Mouse (Mus musculus): Measurements from ENCODE around the gene Rftn1. TPM values are rescaled to one million over a fixed set of nuclear protein-coding genes. Genes with fewer than 3 reads are reported as not detected.
"Not testable (repeated sequence)": the region's sequence is repeated elsewhere in the genome, so short reads cannot be mapped to it uniquely, and the experiment has no call there.

Gene Rftn1
- total RNA-seq, 2 experiments from 2014 or later, result 11.4 to 16.9 TPM

DNA sequence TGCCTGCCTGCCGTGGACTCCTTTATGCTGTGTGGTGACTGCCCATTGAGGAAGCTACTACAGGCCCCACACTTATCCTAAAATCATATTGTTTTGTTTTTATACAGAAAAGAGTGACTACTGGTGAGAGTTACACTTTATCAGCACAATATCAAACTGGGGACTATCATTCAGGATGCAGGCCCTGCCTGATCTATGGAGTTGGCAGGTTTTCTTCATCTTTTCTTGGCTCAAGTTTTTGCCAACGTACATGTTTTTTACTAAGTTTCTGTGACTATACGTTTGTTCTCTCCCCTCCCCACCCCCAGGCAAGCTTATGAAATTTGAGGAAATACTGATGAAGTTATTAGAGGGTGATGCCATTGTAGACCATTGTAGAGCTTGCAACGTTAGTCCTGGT is 27.5 kb upstream of the Rftn1 start:
- no peak for DNase-seq
- intact Hi-C loops (cut with DNase I), result no loop called here
- no peak overlapping the region for H3K27ac ChIP-seq
- no peak overlapping the region for H3K4me3 ChIP-seq
- TF ChIP-seq CTCF (IDR thresholded peaks at IDR 0.05), result no peak

- no peak overlapping the region for H3K4me3 ChIP-seq
- no peak overlapping the region for H3K27ac ChIP-seq
- TF ChIP-seq CTCF (IDR thresholded peaks at IDR 0.05), result no peak
- no peak for DNase-seq
- intact Hi-C loops (cut with DNase I), result no loop called here
These were observed 24.6 kb upstream of the Rftn1 start for GRCm38 (mm10) chr17:50215104-50215503.

- no peak for TF ChIP-seq CTCF (IDR thresholded peaks at IDR 0.05)
- H3K4me3 ChIP-seq, result no peak overlapping the region
- no peak overlapping the region for H3K27ac ChIP-seq
- intact Hi-C loops (cut with DNase I), result no loop called here
- DNase-seq, result peak; percentile 9
These were observed 22.6 kb upstream of the Rftn1 start for GRCm38 (mm10) chr17:50213117-50213516.

- no peak overlapping the region for H3K4me3 ChIP-seq
- H3K27ac ChIP-seq, result no peak overlapping the region
- no peak for TF ChIP-seq CTCF (IDR thresholded peaks at IDR 0.05)
- DNase-seq, result no peak
- intact Hi-C loops (cut with DNase I), result no loop called here
These were observed 21.3 kb upstream of the Rftn1 start for GRCm38 (mm10) chr17:50211816-50212215.

GRCm38 (mm10) chr17:50209831-50210230 is 19.4 kb upstream of the Rftn1 start:
- no peak for DNase-seq
- TF ChIP-seq CTCF (IDR thresholded peaks at IDR 0.05), result no peak
- Histone ChIP-seq H3K27ac (no peak overlapping the region), H3K4me3 (no peak overlapping the region)
- intact Hi-C loops (cut with DNase I), result no loop called here

DNA sequence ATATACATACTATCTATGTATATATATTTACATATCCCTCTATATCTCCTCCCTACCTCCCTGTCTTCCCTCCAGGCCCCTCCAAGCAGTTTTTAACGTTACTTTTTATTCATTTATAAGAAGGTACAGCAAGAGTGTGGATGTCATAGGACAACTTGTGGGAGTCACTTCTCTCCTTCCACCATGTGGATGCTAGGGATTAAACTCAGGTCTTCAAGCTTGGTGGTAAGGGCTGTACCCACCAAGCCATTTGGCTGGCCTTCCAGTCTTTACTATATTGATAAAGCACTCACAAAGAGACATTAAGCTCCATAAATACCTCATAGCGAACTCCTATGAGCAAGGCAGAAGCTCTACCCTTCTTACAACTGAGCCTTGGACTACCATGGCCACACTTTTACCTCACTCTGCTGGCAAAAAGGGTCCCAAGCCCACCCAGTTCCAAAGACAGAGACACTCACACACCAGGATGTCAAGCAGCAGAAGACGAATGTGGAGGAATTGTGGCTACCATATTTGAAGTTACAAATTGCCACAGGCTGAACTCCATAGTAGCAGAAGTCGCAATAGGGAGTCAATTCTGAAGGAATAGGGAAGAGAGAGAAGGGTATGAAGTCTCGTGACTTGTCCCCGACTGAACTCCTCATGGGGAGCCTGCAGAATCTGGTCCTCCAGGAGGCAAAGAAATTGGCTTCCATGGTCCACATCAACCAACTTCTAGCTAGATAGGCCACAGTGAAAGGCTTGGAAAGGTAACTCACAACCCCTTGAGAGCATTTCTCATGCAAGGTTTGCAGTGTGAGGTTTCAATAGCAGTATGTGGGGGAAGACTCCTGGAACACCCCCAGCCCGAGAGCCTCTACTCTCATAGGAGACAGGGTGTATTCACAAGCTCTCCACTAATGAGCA is 17.9 kb upstream of the Rftn1 start:
- no peak for DNase-seq
- Histone ChIP-seq H3K4me3 (no peak overlapping the region), H3K27ac (no peak overlapping the region)
- TF ChIP-seq CTCF (IDR thresholded peaks at IDR 0.05), result no peak
- intact Hi-C loops (cut with DNase I), result no loop called here

DNA sequence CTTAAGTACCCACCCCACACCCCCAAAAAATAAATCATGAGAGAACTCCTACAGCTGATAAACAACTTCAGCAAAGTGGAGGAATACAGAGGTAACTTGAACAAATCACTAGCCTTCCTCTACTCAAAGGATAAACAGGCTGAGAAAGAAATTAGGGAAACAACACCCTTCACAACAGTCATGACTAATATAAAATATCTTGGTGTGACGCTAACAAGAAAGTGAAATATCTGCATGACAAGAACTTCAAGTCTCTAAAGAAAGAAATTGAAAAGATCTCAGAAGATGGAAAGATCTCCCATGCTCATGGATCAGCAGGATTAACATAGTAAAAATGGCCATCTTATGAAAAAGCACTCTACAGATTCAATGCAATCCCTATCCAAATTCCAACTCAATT is 15.8 kb upstream of the Rftn1 start:
- not testable (repeated sequence) for H3K4me3 ChIP-seq

GRCm38 (mm10) chr17:50205840-50206239 is 15.4 kb upstream of the Rftn1 start:
- H3K4me3 ChIP-seq; DNase-seq; intact Hi-C loops (cut with DNase I); H3K27ac ChIP-seq: not testable (repeated sequence)

More for the DNA sequence above, 15.8 kb upstream of the Rftn1 start:
- DNase-seq; intact Hi-C loops (cut with DNase I); H3K27ac ChIP-seq: not testable (repeated sequence)

DNA sequence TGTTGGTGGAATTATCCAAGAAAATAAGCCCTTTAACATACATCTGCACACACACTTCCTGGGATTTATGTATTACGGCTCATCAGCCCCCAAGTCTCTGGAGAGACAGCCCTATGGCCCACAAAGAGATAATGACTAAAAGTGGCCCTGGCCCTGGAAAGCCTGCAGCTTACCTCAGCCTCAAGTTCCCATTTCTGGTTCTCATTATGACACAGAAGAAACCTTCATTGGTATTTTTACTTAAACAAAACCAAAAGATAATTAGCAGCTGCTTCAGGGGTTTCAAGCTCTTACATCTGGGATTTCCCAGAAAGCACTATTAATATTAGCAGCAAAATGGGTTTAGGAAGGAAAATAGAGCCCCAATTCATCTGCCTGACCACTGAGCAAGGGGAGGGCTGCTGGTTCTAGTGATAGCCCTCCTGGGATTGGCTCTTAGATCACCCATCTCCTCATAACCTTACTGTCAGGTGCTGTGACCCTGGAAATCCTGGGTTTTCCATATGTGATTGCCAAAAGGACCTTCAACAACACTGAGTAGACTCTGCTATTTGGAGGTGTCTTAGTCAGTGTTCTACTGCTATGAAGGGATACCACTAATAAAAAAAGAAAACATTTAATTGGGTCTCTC is 14.8 kb upstream of the Rftn1 start:
- Histone ChIP-seq H3K27ac (no peak overlapping the region), H3K4me3 (no peak overlapping the region)
- intact Hi-C loops (cut with DNase I), result no loop called here
- TF ChIP-seq CTCF (IDR thresholded peaks at IDR 0.05), result no peak
- DNase-seq, result no peak

GRCm38 (mm10) chr17:50201828-50202445 is 11.5 kb upstream of the Rftn1 start:
- no peak for TF ChIP-seq CTCF (IDR thresholded peaks at IDR 0.05)
- Histone ChIP-seq H3K4me3 (no peak overlapping the region), H3K27ac (no peak overlapping the region)
- peak; percentile 8 for DNase-seq
- intact Hi-C loops (cut with DNase I), result no loop called here

DNA sequence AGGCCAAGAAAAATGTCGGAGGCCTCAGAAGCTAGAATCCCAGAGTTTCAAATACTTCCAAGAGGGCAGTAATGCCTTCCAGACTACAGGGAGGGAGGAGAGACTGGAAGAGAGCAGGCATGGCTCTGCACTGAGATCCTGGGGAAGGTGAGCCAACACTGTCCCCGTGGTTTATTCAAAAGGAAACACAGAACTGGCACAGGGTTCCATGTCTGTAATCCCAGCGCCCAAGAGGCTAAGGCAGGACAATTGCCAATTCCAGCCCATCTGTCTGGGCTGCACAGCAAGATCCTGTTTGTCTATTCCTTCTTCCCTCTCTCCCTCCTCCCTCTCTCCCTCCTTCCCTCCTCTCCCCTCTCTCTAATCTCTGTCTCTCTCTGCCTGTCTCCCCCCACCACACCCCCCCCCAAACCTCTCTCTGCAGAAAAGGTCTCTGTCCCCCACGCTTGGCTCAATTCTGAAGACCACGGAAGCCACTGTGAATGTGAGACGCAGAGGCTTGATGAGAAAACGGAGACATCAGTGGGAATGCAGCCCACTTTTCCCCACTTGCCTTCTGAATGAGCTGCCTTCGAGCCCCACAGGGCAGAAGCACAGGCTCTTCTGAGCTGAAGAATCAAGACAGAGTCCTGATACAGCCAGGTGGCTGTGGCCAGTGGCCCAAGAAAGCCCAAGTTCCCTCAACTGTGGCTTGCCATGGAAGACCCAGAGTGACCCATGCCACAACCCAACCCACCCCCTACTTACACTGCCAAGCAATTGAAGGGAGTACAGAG is 8.8 kb upstream of the Rftn1 start:
- TF ChIP-seq CTCF (IDR thresholded peaks at IDR 0.05), result no peak
- no peak overlapping the region for H3K4me3 ChIP-seq
- intact Hi-C loops (cut with DNase I), result no loop called here
- peak overlapping the region; percentile 24; the same call in 1 of the 2 replicates for H3K27ac ChIP-seq
- peak; percentile 62 for DNase-seq

- DNase-seq, result no peak
- no peak for TF ChIP-seq CTCF (IDR thresholded peaks at IDR 0.05)
- Histone ChIP-seq H3K27ac (peak overlapping the region; percentile 56), H3K4me3 (no peak overlapping the region)
- intact Hi-C loops (cut with DNase I), result loop anchor here (2.0 kb wide), 1 partner anchor 29 kb away; no protein-coding TSS in a partner anchor
These were observed 7.1 kb upstream of the Rftn1 start for GRCm38 (mm10) chr17:50197572-50197971.
